Mouse (Mus musculus) kidney, adult 2 months (tissue): ENCODE data around the gene Gm20481.
"Not testable (repeated sequence)": the region's sequence is repeated elsewhere in the genome, so short reads cannot be mapped to it uniquely, and the experiment has no call there.

Experiments
- CTCF ChIP-seq: fragments of 200-500 bp; conservative IDR thresholded peaks from 2 replicates; pipeline ENCODE4 v1.5.1; 2011; ENCODE audit warnings: low read depth, mild to moderate bottlenecking, control low read depth, low read length, moderate library complexity, mixed read lengths; ENCODE audit not compliant: insufficient read depth, insufficient read length
- POLR2A ChIP-seq: fragments of 200-500 bp; IDR thresholded peaks from one replicate; pipeline ENCODE4 v1.6.1; 2011; ENCODE audit warnings: low read depth, low read length, control low read depth

DNA sequence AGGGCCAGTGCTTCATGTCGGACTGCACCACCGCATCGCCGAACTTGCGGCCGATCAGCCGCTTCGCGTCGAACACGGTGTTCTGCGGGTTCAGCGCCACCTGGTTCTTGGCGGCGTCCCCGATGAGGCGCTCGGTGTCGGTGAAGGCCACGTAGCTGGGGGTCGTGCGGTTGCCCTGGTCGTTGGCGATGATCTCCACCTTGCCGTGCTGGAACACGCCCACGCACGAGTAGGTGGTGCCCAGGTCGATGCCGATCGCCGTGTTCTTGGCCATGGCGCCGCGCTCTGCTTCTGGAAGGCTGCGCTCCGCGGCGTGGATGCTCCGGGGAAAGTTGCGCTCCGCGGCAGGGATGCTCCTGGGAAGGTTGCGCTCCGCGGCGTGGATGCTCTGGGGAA is 11.0 kb upstream of the Gm20481 start:
- not testable (repeated sequence) for TF ChIP-seq CTCF, POLR2A
